Mouse (Mus musculus) liver, adult 2 months (tissue): ENCODE measurements around the gene Katnb1.

Source experiments
- CTCF ChIP-seq: fragments of 200-500 bp; IDR thresholded peaks from 2 replicates; pipeline ENCODE4 v1.5.1; 2011; ENCODE audit warnings: low read depth, low read length, control low read depth
- POLR2A ChIP-seq: fragments of 200-500 bp; IDR thresholded peaks from 2 replicates; pipeline ENCODE4 v1.6.1; 2011; ENCODE audit warnings: low read length, control low read depth; ENCODE audit not compliant: insufficient read depth; ENCODE audit errors: extremely low read depth

- TF ChIP-seq POLR2A (no peak), CTCF (no peak)
These were observed 43.7 kb upstream of the Katnb1 start for GRCm38 (mm10) chr8:95037106-95037925.
